Mouse (Mus musculus) hematopoietic stem cell, adult 5-6 weeks (primary cell): Measurements from ENCODE around the gene She. TPM values are rescaled to one million over a fixed set of nuclear protein-coding genes. Genes with fewer than 3 reads are reported as not detected.
"Not testable (repeated sequence)": the region's sequence is repeated elsewhere in the genome, so short reads cannot be mapped to it uniquely, and the experiment has no call there.

Experiments
- ATAC-seq, 2 experiments: fragments of 125-278 bp in 1 of 2; replicated peaks in 1 of 2; 2 replicates each; pipeline ENCODE4 v1.8.0; 2016 to 2017; ENCODE audit warnings: inconsistent platforms in 2 of 2, mild to moderate bottlenecking in 2 of 2, moderate number of reproducible peaks in 2 of 2, low read depth in 1 of 2, moderate TSS enrichment in 1 of 2; ENCODE audit not compliant: low FRiP score in 2 of 2, poor library complexity in 2 of 2, severe bottlenecking in 2 of 2, insufficient read depth in 1 of 2, low TSS enrichment in 1 of 2
- total RNA-seq: library from RNA; stranded (forward); fragments of 172-1452, 232-1000 nt; gene quantifications from 2 replicates; pipeline ENCODE4 v1.2.3, GENCODE M21; 2017

She gene
- total RNA-seq, 1 experiment from 2014 or later: not detected

DNA sequence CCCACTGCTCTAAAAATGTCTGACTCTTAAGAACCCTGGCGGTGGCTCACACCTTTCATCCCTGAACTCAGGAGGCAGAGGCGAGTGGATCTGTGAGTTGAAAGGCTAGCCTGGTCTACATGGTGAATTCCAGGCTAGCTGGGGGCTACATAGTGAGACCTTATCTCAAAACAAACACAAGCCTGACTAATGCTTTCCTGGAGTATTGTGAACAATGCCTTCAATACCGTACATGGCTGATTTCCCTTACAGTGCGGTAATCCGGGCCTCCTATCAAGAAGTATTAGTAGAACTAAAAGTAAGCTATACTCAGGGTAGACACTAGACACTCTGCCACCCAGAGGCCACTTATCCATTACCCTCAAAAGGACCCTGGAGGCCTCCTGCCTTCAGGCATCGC lies 16.9 kb downstream of the She start:
- ATAC-seq: no peak

DNA sequence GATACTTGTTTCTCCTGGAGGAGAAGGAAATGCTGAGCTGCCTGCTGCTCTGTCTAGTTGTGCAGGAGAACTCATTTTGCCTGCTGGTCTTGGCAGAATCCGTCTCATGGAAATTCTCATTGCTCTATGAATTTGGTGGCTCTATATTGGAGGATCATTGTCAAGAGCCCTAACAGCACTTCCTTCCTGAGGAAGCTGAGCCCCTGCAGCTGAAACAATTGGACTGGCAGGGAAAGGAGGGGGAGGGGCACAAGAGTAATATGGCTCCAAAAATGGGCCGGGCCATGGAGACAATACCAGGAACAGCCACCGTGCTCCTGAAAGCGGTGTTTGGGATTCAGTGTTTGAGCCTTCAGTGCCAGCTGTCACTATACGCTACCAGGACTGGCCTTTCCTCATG lies 22.6 kb downstream of the She start:
- ATAC-seq: no peak

DNA sequence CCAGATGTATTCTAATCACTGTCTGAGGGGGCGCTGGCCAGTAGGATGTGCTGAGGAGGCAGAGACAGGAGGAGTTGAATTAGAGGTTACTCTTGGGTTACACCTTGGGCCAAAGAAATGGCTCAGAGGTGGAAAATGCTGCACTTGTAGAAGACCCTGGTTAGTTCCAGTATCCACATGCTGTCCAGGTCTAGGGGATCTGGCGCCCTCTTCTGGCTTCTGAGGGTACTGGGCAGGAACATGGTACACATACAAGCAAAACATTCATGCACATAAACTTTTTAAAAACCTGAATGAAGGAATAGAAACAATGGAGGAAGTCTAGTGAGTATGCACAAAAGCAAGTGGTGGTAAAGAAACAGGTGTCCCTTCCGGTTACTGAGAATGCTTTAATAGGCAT lies 26.2 kb downstream of the She start:
- no peak for ATAC-seq

DNA sequence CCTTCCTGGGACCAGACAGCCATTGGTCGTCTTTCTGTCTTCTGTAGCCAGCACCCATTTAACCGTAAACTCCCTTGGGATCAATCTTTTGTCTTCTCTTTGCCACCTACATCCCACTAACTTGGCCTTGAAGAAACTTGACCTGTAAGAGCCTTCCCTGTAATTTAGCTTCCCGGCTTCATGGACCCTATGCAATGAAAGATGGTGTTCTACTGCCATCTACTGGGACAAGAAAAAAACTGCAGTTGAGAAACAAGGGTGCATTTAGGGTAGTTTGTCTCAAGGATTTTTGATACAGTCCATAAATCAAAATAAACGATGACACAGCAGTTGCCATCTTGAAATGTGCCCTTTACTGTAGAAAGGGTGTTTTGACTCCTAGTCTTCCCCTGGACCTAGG lies 27.0 kb downstream of the She start:
- 0 out of 4 replicates have a peak, but pooled peaks have one; percentile 34 to 40 for ATAC-seq

DNA sequence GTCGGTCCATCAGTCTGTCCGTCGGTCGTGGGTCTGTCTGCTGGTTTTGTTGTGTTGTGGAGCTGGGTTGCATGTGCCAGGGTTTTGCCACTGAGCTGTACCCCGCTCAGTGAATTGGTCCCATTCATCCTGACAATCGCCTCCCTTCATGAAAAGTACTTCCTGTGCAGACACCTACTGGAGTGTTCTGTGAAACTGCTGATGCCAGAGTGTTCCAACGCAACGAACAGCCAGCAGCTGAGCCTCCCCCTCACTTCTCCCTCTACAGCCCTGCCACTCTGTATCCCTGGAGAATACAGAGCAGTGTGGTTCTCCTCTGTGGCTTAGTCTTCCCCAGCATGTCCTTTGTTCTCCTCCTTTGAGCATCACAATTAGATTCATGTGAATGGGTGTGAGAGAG lies 27.7 kb downstream of the She start:
- no peak for ATAC-seq

DNA sequence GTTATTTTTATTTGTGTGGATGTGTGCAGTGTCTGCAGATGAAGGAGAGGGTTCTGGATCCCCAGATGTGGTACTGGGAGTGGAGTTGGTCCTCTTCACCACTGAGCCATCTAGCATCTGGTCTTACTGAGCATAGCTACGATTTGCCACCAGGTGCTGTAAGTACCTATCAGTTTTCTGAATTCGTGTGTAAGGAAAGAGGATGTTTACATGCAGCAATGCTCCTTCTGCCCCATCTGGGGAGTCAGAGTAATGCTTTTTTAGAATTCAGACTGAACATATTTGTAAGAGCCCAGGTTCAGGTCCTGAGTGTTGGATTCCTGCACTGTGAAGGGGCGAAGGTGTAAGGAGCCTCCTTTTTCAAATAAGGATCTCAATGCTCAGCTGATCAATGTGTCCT lies 28.8 kb downstream of the She start:
- ATAC-seq: no peak

DNA sequence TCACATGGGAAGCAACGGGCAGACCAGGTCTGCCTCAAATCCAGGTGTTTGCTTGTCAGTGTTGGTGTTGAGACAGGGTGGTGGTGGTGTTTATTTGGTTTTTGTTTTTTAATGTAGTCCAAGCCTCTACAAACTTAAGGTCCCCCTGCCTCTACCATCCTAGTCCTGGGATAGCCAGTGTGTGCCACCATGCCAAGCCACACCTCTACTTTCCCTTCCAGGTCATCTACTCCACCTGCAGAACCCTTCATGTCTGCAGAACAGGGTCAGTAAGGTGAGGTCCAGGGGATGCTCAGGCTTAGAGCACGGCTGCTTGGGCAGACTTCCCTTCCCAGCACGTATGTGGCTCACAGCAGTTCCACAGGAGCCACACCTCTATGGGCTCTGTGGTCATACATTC lies 29.2 kb downstream of the She start:
- ATAC-seq: no peak

DNA sequence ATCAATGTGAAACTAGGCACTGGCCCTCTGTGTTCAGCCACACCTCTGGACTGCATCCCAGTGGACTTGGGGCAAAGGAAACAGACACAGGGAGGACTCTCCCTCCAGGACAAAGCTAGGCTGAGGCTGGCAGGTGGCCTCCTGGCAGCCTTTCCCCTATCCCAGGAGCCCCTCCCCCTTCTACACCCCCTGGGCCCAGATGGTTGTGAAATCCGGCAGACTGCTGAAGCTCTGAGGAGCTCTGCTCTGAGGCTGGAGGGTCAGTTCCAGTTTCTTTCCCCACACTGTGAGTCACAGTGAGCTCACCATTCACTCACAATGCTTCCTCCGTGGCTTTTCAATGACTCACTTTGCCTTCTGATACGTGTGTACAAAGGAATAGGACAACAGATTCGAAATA lies 29.9 kb downstream of the She start:
- peak; percentile 57 to 60; a peak in 2 of 4 replicates for ATAC-seq

DNA sequence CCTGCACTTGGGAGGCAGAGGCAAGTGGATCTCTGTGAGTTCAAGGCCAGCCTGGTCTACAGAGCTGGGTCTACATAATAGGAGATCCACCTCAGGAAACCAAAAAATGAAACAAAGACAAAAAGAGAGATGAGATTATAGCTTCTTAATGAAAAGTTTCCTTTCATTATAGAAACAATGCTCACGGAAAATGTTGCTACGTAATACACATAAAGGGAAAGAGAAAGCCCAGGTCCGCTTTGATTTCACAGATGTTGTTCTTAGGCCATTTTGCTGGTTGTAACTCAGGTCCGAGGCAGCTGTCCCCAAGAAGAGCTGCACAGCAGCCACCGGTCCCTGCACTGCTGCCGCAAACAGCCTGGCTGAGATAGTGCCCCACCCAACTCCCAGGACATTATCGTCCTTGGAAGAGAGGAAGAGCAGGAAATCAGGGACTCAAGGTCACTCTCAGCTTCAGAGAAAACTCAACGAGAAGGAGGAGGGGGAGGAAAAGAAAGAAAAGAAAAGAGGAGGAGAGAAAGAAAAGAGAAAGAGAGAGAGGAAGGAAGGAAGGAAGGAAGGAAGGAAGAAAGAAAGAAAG lies 31.1 kb downstream of the She start:
- ATAC-seq: no peak

DNA sequence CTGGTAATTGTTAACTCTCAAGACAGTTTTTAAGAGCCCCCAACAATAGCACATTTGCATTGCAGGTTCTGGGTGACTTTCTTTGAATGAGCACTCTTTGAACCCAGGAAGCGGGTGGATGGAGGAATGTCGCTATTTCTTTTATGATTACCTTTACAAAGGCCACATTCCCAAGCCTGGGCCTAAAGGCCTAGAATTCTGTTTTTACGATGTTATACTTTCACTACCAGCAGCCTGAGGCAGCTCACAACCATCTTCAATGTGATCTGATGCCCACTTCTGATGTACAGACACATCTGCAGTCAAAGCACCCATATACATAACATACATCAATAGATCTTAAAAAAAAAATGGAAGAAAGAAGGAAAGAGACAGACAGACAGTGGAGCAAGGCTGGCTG lies 32.1 kb downstream of the She start:
- not testable (repeated sequence) for ATAC-seq

DNA sequence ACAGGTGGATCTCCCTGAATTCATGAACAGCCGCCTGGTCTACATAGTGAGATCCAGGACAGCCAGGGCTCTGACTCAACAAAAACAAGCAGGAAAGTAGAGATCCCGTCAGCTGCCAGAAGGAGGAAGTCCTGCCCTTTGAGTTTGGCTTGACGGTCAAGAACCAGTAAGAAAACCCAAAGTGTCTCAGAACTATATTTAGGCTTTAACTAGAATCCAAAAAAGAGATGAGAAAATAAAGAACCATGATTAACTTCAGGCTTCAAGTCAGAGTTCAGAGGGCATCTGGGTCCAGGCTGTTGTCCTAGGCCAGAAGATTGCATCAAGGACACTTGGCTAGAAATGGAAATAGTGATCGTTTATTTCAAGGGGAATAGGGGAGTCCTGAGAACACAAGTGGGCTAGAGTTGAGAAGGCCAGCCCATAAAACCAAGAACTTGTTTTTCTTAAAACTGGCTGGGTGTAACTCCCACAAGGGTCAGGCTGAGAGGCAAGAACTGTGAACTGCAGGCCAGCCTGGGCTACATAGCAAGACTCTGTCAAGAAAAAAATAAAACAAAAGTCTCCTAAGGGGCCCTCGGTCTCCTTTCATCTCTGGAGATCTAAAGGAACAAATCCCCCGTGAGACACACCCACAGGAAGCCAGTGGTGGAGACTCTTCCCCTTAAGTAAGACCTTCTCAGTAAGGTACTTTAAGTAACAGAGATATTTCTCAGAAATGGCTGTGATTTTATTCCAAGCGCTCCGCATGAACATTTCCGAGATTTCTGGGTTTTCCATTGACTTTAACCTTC lies 32.7 kb downstream of the She start:
- peak in 1 of 2 experiments; percentile 63; a peak in 2 of 4 replicates for ATAC-seq

DNA sequence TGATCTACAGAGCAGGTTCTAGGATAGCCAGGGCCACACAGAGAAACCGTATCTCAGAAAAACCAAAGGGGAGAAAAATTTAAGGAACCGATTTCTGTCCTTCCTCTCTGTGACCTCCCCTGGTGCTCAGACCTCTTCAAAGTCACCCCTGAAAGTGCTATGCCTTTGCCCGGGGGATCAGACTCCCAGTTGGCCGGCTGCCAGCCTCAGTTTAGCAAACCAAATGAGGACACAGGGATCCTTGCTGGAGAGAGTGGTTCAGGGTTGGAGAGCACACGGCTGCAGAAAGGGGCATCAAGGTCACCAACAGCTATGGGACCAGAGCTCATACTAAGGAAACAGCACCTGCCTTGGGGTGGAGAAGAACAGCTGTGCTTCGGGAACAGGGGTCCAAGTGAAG lies 33.9 kb downstream of the She start:
- no peak for ATAC-seq

DNA sequence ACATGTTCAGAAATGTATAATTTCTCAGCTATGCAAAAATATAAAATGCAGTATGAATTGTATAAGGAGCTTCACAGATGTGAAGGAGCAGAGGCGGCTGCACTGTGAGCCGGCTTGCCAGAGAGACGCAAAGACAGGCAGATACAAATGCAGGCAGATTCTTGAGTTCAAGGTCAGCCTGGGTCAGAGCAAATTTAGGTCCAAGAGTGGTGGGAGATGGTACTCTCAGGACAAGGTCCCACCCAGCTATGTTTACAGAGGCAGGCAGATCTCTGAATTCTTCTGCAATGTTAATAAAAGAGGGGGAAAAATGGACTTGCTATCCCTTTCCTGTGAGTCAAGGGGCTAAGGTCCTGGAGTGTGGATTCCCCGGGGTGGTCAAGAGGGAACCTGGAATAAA lies 34.6 kb downstream of the She start:
- ATAC-seq: no peak

DNA sequence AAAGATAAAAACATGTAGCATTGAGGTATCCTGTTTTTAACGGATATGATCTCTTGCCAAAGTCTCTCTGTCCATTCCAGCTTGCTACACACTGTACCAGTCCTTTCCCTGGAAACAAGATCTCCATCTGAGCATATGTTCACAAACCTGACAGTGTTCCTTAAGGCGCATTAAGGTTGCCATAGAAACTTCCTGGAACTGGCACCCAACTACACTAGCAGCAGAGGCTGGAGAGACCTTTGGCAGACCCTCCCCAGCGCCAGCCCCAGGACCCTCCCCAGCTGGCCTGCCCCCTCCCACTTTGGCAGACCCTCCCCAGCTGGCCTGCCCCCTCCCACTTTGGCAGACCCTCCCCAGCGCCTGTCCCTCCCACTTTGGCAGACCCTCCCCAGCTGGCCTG lies 36.5 kb downstream of the She start:
- ATAC-seq: no peak

DNA sequence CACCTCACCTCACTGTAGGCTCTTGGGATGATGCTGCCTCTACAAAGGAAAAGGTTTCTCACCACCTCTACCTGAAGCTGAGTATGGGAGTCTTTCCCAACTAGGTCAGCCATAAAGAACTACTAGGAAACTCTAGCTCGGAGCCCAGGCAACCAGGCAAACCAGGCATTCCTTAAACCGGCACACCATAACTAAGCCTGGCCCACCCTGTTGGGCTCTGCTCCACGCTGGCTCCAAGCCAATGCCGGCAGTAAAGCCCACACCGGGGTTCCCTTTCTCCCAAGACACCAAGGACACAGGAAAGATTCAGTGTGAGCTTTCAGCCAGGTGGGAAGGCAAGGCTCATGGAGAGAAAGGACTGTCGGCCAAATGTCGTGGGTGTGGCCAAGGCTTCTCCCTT lies 37.2 kb downstream of the She start:
- ATAC-seq: no peak

DNA sequence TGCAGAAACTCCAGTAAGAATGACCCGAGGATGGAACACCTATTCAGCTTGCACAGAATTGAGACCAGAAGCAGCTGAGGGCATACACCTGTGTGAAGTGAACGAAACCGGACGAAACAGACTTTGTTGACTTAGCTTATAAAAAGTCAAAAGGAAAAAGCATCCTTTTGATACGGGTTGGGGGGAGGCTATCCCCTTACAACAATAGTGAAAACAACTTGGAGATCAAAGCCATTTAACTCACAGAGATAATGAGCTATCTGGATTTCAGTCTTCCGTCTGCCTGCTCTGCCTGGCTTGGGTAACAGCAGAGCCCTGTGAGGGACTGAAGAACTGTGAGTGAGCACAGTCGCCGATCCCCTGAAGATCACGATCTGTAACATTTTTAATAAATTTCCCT lies 37.8 kb downstream of the She start:
- no peak for ATAC-seq

DNA sequence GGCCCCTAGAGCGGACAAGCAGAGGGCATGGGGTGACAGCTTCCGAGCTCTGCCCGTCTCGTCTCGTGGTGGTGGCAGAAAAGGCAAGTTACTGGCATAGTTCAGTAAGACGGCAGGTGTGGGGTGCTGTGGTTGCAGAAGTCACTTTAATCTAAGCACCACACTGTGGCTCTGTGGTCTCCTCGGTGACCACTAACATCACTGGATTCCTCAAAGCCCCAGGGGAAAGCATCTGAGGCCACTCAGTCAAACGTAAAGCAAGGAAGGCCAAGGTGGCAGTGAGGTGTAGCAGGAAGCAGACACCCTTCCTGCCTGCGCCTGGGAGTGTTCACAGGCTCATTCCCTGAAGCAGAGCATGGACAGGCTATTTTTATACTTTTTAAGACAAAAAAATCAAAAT lies 38.4 kb downstream of the She start:
- ATAC-seq: peak; percentile 73 to 77

DNA sequence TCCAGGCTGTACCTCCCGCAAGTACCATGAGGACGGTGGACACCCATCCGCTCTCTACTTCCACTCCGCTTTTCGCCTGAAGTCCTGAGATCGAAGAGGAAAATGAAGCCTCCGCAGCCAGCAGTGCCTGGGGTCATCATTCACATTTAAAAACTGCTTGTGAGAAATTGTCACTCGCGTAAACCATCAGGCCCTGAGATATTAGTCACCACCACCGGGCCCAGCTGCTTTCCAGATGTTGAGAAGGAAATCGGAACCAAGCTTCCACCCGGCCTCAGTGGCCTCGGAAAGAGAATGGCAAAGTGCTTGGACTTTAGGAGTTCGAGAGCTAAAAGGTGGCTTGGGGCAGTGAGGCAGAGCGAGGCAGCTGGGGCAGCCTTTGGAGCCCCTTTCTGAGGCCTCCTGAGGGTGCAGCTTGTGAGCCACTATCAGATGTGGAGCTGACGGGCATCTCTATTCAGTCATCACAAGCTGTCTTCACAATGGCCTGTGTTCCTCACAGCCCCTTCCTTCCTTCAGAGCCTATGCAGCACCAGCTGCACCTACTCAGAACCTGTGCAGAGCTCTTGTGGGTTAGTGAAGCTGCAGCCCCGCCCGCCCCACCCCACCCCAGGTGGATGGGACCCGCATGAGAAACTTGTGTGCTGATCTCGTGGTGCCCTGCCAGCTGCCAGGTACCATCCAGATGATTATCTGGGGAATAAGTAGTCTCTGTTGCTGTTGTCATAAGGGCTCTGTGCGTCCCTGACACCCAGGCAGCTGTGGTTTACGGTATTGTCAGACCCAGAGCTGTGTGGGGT lies 39.5 kb downstream of the She start:
- no peak for ATAC-seq
